Mouse (Mus musculus) liver, embryonic 14.5 days (tissue): ENCODE measurements around the gene Negr1.
A peak's percentile ranks its signal among the peaks of the same experiment; 100 is the strongest.

Experiments used
- CTCF ChIP-seq: IDR thresholded peaks from 2 replicates; pipeline ENCODE4 v1.5.1; 2016; ENCODE audit warnings: antibody characterized with exemption, low read depth, control low read depth
- EP300 ChIP-seq: IDR thresholded peaks from 2 replicates; pipeline ENCODE4 v1.6.1; 2016; ENCODE audit warnings: antibody characterized with exemption, low read depth

DNA sequence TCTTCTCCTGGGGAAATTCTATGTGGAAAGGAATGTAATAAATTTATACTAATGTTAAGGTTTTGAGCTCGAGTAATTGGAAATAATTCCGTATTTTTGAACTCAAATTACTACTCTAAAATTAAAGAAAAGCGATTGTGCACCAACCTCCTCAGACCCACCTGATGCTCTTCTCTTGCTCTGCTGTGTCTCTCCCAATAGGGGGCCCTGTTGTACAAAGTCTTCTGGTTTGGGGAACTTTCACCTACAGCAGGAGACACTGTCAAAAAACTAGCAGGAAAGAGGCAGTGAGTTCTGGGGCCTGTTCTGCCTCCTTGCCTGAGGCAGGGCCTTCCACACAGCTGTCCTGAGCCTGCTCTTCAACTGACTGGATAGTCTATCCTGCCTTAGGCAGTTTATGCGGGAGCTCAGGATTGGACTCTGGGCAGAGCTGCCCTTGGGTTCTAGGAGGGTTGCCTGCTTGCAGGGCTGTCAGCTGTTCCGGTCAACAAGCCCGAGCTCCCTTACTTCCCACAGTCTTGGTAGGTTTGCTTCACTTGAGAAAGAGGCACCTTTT lies 310.1 kb downstream of the Negr1 start:
- TF ChIP-seq CTCF (peak; percentile 7; the same call in 1 of the 2 replicates), EP300 (no peak)
